Mouse (Mus musculus): ENCODE data around the gene Map3k15. TPM values are rescaled to one million over a fixed set of nuclear protein-coding genes. Genes with fewer than 3 reads are reported as not detected.
A peak's percentile ranks its signal among the peaks of the same experiment; 100 is the strongest.

Map3k15 gene
- polyA plus RNA-seq, 1 experiment = 6.0 TPM

GRCm38 (mm10) chrX:160137177-160137860, 149.1 kb downstream of the Map3k15 start:
- 8% methylated on average over 18 of the region's 18 CpGs for WGBS
- peak overlapping the region; percentile 95; the same call in 1 of the 2 replicates for H3K27ac ChIP-seq (ENCODE audit: control insufficient read depth, insufficient read depth, low read depth, low read length, poor library complexity)
- TF ChIP-seq CTCF (IDR thresholded peaks at IDR 0.05; ENCODE audit: control insufficient read depth, insufficient read depth, low read length) (no peak), POLR2A (IDR thresholded peaks at IDR 0.05; ENCODE audit: borderline replicate concordance, control insufficient read depth, low read depth, low read length) (no peak)
- H3K4me1 ChIP-seq (ENCODE audit: control insufficient read depth, insufficient read depth, low read length) = no peaks in the 10 kb centered on the region; the same call in 1 of the 2 replicates
- peak overlapping the region; percentile 84 for H3K4me3 ChIP-seq (replicated peaks; ENCODE audit: control insufficient read depth, low read depth, low read length)

- peak within 1 kb of the TSS; percentile 95 for H3K27ac ChIP-seq (ENCODE audit: control insufficient read depth, insufficient read depth, low read depth, low read length, poor library complexity)
- TF ChIP-seq POLR2A (IDR thresholded peaks at IDR 0.05; ENCODE audit: borderline replicate concordance, control insufficient read depth, low read depth, low read length) = peak; percentile 59; the same call in 1 of the 2 replicates
- TF ChIP-seq CTCF (IDR thresholded peaks at IDR 0.05; ENCODE audit: control insufficient read depth, insufficient read depth, low read length) = no peak
- 11% methylated on average over 67 of the region's 67 CpGs for WGBS
- no peaks in the 10 kb centered on the region; the same call in 1 of the 2 replicates for H3K4me1 ChIP-seq (ENCODE audit: control insufficient read depth, insufficient read depth, low read length)
- peak within 1 kb of the TSS; percentile 84 for H3K4me3 ChIP-seq (replicated peaks; ENCODE audit: control insufficient read depth, low read depth, low read length)
Observed at GRCm38 (mm10) chrX:160137861-160138717, 149.9 kb downstream of the Map3k15 start, which contains the start of gene Pdha1. Gene Pdha1 (minus strand): TSS chrX:160138413.

GRCm38 (mm10) chrX:160146806-160147205, 158.6 kb downstream of the Map3k15 start:
- no peaks in the 10 kb centered on the region for H3K4me1 ChIP-seq (ENCODE audit: control insufficient read depth, insufficient read depth, low read length)
- 84% methylated on average over 4 of the region's 4 CpGs for WGBS
- no peak overlapping the region for H3K27ac ChIP-seq (ENCODE audit: control insufficient read depth, insufficient read depth, low read depth, low read length, poor library complexity)
- TF ChIP-seq CTCF (IDR thresholded peaks at IDR 0.05; ENCODE audit: control insufficient read depth, insufficient read depth, low read length) = no peak
- no peak for TF ChIP-seq POLR2A (IDR thresholded peaks at IDR 0.05; ENCODE audit: borderline replicate concordance, control insufficient read depth, low read depth, low read length)
- H3K4me3 ChIP-seq (replicated peaks; ENCODE audit: control insufficient read depth, low read depth, low read length) = no peak overlapping the region

GRCm38 (mm10) chrX:160147406-160147805, 159.2 kb downstream of the Map3k15 start:
- TF ChIP-seq CTCF (IDR thresholded peaks at IDR 0.05; ENCODE audit: control insufficient read depth, insufficient read depth, low read length) (no peak), POLR2A (IDR thresholded peaks at IDR 0.05; ENCODE audit: borderline replicate concordance, control insufficient read depth, low read depth, low read length) (no peak)
- 63% methylated on average over 3 of the region's 3 CpGs for WGBS
- Histone ChIP-seq H3K27ac (ENCODE audit: control insufficient read depth, insufficient read depth, low read depth, low read length, poor library complexity) (no peak overlapping the region), H3K4me1 (ENCODE audit: control insufficient read depth, insufficient read depth, low read length) (no peaks in the 10 kb centered on the region), H3K4me3 (replicated peaks; ENCODE audit: control insufficient read depth, low read depth, low read length) (no peak overlapping the region)

GRCm38 (mm10) chrX:160148859-160149258, 160.6 kb downstream of the Map3k15 start:
- Histone ChIP-seq H3K4me1 (ENCODE audit: control insufficient read depth, insufficient read depth, low read length) (no peaks in the 10 kb centered on the region), H3K4me3 (replicated peaks; ENCODE audit: control insufficient read depth, low read depth, low read length) (no peak overlapping the region), H3K27ac (ENCODE audit: control insufficient read depth, insufficient read depth, low read depth, low read length, poor library complexity) (no peak overlapping the region)
- WGBS = 83% methylated on average over 3 of the region's 3 CpGs
- TF ChIP-seq CTCF (IDR thresholded peaks at IDR 0.05; ENCODE audit: control insufficient read depth, insufficient read depth, low read length) (no peak), POLR2A (IDR thresholded peaks at IDR 0.05; ENCODE audit: borderline replicate concordance, control insufficient read depth, low read depth, low read length) (no peak)

- Histone ChIP-seq H3K4me3 (replicated peaks; ENCODE audit: control insufficient read depth, low read depth, low read length) (no peak overlapping the region), H3K4me1 (ENCODE audit: control insufficient read depth, insufficient read depth, low read length) (no peaks in the 10 kb centered on the region), H3K27ac (ENCODE audit: control insufficient read depth, insufficient read depth, low read depth, low read length, poor library complexity) (no peak overlapping the region)
- WGBS = 52% methylated on average over 4 of the region's 4 CpGs
- TF ChIP-seq POLR2A (IDR thresholded peaks at IDR 0.05; ENCODE audit: borderline replicate concordance, control insufficient read depth, low read depth, low read length) (no peak), CTCF (IDR thresholded peaks at IDR 0.05; ENCODE audit: control insufficient read depth, insufficient read depth, low read length) (no peak)
Observed at GRCm38 (mm10) chrX:160153147-160153815, 165.0 kb downstream of the Map3k15 start.

- 70% methylated on average over 3 of the region's 3 CpGs for WGBS
Observed at GRCm38 (mm10) chrX:160164259-160164658, 176.0 kb downstream of the Map3k15 start.

More at GRCm38 (mm10) chrX:160164259-160164658, 176.0 kb downstream of the Map3k15 start:
- H3K4me1 ChIP-seq (ENCODE audit: control insufficient read depth, insufficient read depth, low read length) = no peaks in the 10 kb centered on the region
- H3K4me3 ChIP-seq (replicated peaks; ENCODE audit: control insufficient read depth, low read depth, low read length) = no peak overlapping the region
- TF ChIP-seq CTCF (IDR thresholded peaks at IDR 0.05; ENCODE audit: control insufficient read depth, insufficient read depth, low read length) (no peak), POLR2A (IDR thresholded peaks at IDR 0.05; ENCODE audit: borderline replicate concordance, control insufficient read depth, low read depth, low read length) (no peak)
- H3K27ac ChIP-seq (ENCODE audit: control insufficient read depth, insufficient read depth, low read depth, low read length, poor library complexity) = no peak overlapping the region

Measured in bone marrow, adult 2 months (tissue).